Mouse (Mus musculus) CH12.LX (cell line): ENCODE data around the gene Iba57. TPM values are rescaled to one million over a fixed set of nuclear protein-coding genes. Genes with fewer than 3 reads are reported as not detected.

Experiments
- DNase-seq: peaks from one replicate; pipeline ENCODE4 v3.0.0-alpha.2; 2013; ENCODE audit errors: extremely low read depth
- H3K27ac ChIP-seq: 2 replicates; pipeline ENCODE4 v1.5.1; 2012; ENCODE audit warnings: low read depth, mild to moderate bottlenecking, control low read depth, moderate library complexity; ENCODE audit not compliant: insufficient read depth
- H3K27me3 ChIP-seq: replicated peaks from 2 replicates; pipeline ENCODE3; 2012; ENCODE audit warnings: inconsistent platforms
- H3K36me3 ChIP-seq, 2 experiments: replicated peaks in 1 of 2; 2 replicates each; pipeline versions ENCODE3 to v1.6.1; 2012; ENCODE audit warnings: inconsistent platforms in 1 of 2, low read length in 1 of 2, mild to moderate bottlenecking in 1 of 2, mixed read lengths in 1 of 2, moderate library complexity in 1 of 2; ENCODE audit not compliant: control insufficient read depth in 1 of 2, insufficient read depth in 1 of 2
- H3K4me1 ChIP-seq, 2 experiments: 2 replicates each; pipeline ENCODE4 v1.6.1; 2012; ENCODE audit warnings: inconsistent platforms in 1 of 2, moderate library complexity in 1 of 2; ENCODE audit not compliant: insufficient read depth in 2 of 2, control insufficient read depth in 1 of 2
- H3K4me2 ChIP-seq: 2 replicates; pipeline ENCODE4 v1.6.1; 2012; ENCODE audit warnings: low read depth, mild to moderate bottlenecking, control low read depth; ENCODE audit not compliant: poor library complexity, insufficient read depth, severe bottlenecking
- H3K4me3 ChIP-seq, 3 experiments: fragments of 150-350 bp in 1 of 3; sonication (generic) in 1 of 3; replicated peaks in 1 of 3; 2 replicates each; pipeline versions ENCODE3 to v1.5.1; 2011 to 2012; ENCODE audit warnings: low read depth in 2 of 3, low read length in 2 of 3, mild to moderate bottlenecking in 2 of 3, moderate library complexity in 2 of 3, control low read depth in 1 of 3, improper control_type of control experiment in 1 of 3, inconsistent platforms in 1 of 3, mixed read lengths in 1 of 3; ENCODE audit not compliant: poor library complexity in 1 of 3
- H3K79me2 ChIP-seq: replicated peaks from 2 replicates; pipeline ENCODE4 v1.6.1; 2012; ENCODE audit warnings: mild to moderate bottlenecking, moderate library complexity; ENCODE audit not compliant: control insufficient read depth, poor library complexity, insufficient read depth, severe bottlenecking; ENCODE audit errors: extremely low read depth
- H3K9ac ChIP-seq: 2 replicates; pipeline ENCODE4 v1.6.1; 2012; ENCODE audit warnings: low read depth, mild to moderate bottlenecking, control low read depth, moderate library complexity; ENCODE audit not compliant: insufficient read depth
- H3K9me3 ChIP-seq: replicated peaks from 2 replicates; pipeline ENCODE3; 2012; ENCODE audit warnings: low read length, inconsistent platforms, mixed read lengths
- CHD2 ChIP-seq: IDR thresholded peaks from 2 replicates; pipeline ENCODE4 v1.6.1; 2011; ENCODE audit warnings: low read length, improper control_type of control experiment
- EP300 ChIP-seq: IDR thresholded peaks from 2 replicates; pipeline ENCODE4 v1.6.1; 2011; ENCODE audit warnings: low read length, improper control_type of control experiment
- ETS1 ChIP-seq: conservative IDR thresholded peaks from 2 replicates; pipeline ENCODE4 v1.6.1; 2012; ENCODE audit warnings: low read depth, mild to moderate bottlenecking, inconsistent platforms, low read length, improper control_type of control experiment, moderate library complexity
- HCFC1 ChIP-seq: IDR thresholded peaks from 2 replicates; pipeline ENCODE4 v1.6.1; 2012; ENCODE audit warnings: low read depth, mild to moderate bottlenecking, inconsistent platforms, low read length, improper control_type of control experiment
- JUN ChIP-seq: IDR thresholded peaks from 2 replicates; pipeline ENCODE4 v1.6.1; 2011; ENCODE audit warnings: low read depth, mild to moderate bottlenecking, low read length, improper control_type of control experiment, moderate library complexity; ENCODE audit not compliant: insufficient read depth
- JUND ChIP-seq: conservative IDR thresholded peaks from 2 replicates; pipeline ENCODE4 v1.6.1; 2011; ENCODE audit warnings: low read depth, low read length, improper control_type of control experiment
- KAT2A ChIP-seq: IDR thresholded peaks from 2 replicates; pipeline ENCODE4 v1.6.1; 2012; ENCODE audit warnings: low read length, improper control_type of control experiment, inconsistent platforms; ENCODE audit not compliant: insufficient replicate concordance
- MAFK ChIP-seq: IDR thresholded peaks from 2 replicates; pipeline ENCODE4 v1.6.1; 2011; ENCODE audit warnings: low read length, improper control_type of control experiment; ENCODE audit not compliant: insufficient replicate concordance
- MAX ChIP-seq: IDR thresholded peaks from 2 replicates; pipeline ENCODE4 v1.6.1; 2011; ENCODE audit warnings: low read length, improper control_type of control experiment
- MAZ ChIP-seq: IDR thresholded peaks from 2 replicates; pipeline ENCODE4 v1.6.1; 2012; ENCODE audit warnings: low read depth, mild to moderate bottlenecking, inconsistent platforms, low read length, improper control_type of control experiment, moderate library complexity
- MEF2A ChIP-seq: IDR thresholded peaks from 2 replicates; pipeline ENCODE4 v1.6.1; 2014; ENCODE audit warnings: low read depth, mild to moderate bottlenecking, inconsistent platforms, low read length, improper control_type of control experiment, borderline replicate concordance
- MXI1 ChIP-seq: IDR thresholded peaks from 2 replicates; pipeline ENCODE4 v1.6.1; 2011; ENCODE audit warnings: mild to moderate bottlenecking, low read depth, low read length, improper control_type of control experiment
- MYC ChIP-seq: IDR thresholded peaks from 2 replicates; pipeline ENCODE4 v1.6.1; 2011; ENCODE audit warnings: low read depth, mild to moderate bottlenecking, improper control_type of control experiment, low read length
- NELFE ChIP-seq: IDR thresholded peaks from 2 replicates; pipeline ENCODE4 v1.6.1; 2011; ENCODE audit warnings: low read depth, low read length, improper control_type of control experiment
- POLR2A ChIP-seq: IDR thresholded peaks from 2 replicates; pipeline ENCODE4 v1.6.1; 2011; ENCODE audit warnings: low read depth, mild to moderate bottlenecking, improper control_type of control experiment, low read length
- POLR2AphosphoS2 ChIP-seq: IDR thresholded peaks from 2 replicates; pipeline ENCODE4 v1.6.1; 2011; ENCODE audit warnings: low read depth, low read length, improper control_type of control experiment
- RCOR1 ChIP-seq: conservative IDR thresholded peaks from 2 replicates; pipeline ENCODE4 v1.6.1; 2012; ENCODE audit warnings: low read depth, mild to moderate bottlenecking, inconsistent platforms, low read length, improper control_type of control experiment
- SIN3A ChIP-seq: IDR thresholded peaks from 2 replicates; pipeline ENCODE4 v1.6.1; 2012; ENCODE audit warnings: low read length, improper control_type of control experiment, inconsistent platforms
- SMC3 ChIP-seq: IDR thresholded peaks from 2 replicates; pipeline ENCODE4 v1.6.1; 2011; ENCODE audit warnings: low read depth, low read length, improper control_type of control experiment
- TCF12 ChIP-seq: IDR thresholded peaks from 2 replicates; pipeline ENCODE4 v1.6.1; 2014; ENCODE audit warnings: low read depth, mild to moderate bottlenecking, inconsistent platforms, low read length, improper control_type of control experiment
- UBTF ChIP-seq: IDR thresholded peaks from 2 replicates; pipeline ENCODE4 v1.6.1; 2012; ENCODE audit warnings: low read depth, mild to moderate bottlenecking, inconsistent platforms, low read length, improper control_type of control experiment, moderate library complexity
- ZC3H11A ChIP-seq: IDR thresholded peaks from 2 replicates; pipeline ENCODE4 v1.6.1; 2012; ENCODE audit warnings: low read depth, mild to moderate bottlenecking, inconsistent platforms, low read length, improper control_type of control experiment
- ZKSCAN1 ChIP-seq: IDR thresholded peaks from 2 replicates; pipeline ENCODE4 v1.6.1; 2012; ENCODE audit warnings: low read depth, inconsistent platforms, low read length, improper control_type of control experiment, borderline replicate concordance
- dilution Hi-C: fragments of 300-500 bp; cut with MboI; formaldehyde crosslinking; loops from 2 replicates; pipeline ENCODE4 v1.14.3; 2020; ENCODE audit warnings: low sequenced_read_pairs; ENCODE audit not compliant: extremely low pct_unique_long_range_greater_than_20kb, extremely low pct_ligation_motif_present
- in situ Hi-C: fragments of 300-500 bp; cut with MboI; formaldehyde crosslinking; loops from 3 replicates; pipeline ENCODE4 v1.14.3; 2019; ENCODE audit warnings: low sequenced_read_pairs, low pct_ligation_motif_present, low pct_unique_long_range_greater_than_20kb, mixed read lengths
- polyA plus RNA-seq: library from polyadenylated mRNA; unstranded; fragments of >175 nt; gene quantifications from 2 replicates; pipeline ENCODE4 v1.2.1, GENCODE M21; 2012; ENCODE audit warnings: low read depth; ENCODE audit not compliant: insufficient read length
- total RNA-seq, 2 experiments: library from RNA; depleted of rRNA; stranded (reverse); fragments of 300-350 nt in 1 of 2; fragments of >200 nt in 1 of 2; gene quantifications; 2 replicates each; pipeline ENCODE4 v1.2.3; 2012 to 2014

Gene Iba57
- total and polyA plus RNA-seq, 3 experiments = 4.0 to 7.5 (median 4.6) TPM

GRCm38 (mm10) chr11:59135051-59135820 lies 28.3 kb downstream of the Iba57 start:
- no peak overlapping the region for H3K4me2 ChIP-seq
- no peak overlapping the region for H3K27ac ChIP-seq
- no peak for DNase-seq
- no peak overlapping the region for H3K4me3 ChIP-seq
- dilution Hi-C loops = no loop called here
- in situ Hi-C loops = loop anchor here (5.0 kb wide), 1 partner anchor 33 kb away; no protein-coding TSS in a partner anchor
- peaks cover 28% of the 10 kb centered on the region for H3K27me3 ChIP-seq
- peaks cover 24 to 39% of the 10 kb centered on the region in 2 experiments for H3K4me1 ChIP-seq
- H3K9ac ChIP-seq = no peak overlapping the region
- TF ChIP-seq HCFC1 (no peak), TCF12 (0 out of 2 replicates have a peak, but pooled peaks have one; percentile 7)
- H3K36me3 ChIP-seq = no peaks in the 10 kb centered on the region
- H3K79me2 ChIP-seq = no peaks in the 10 kb centered on the region
- H3K9me3 ChIP-seq = peaks cover 19% of the 10 kb centered on the region

GRCm38 (mm10) chr11:59134373-59134997 lies 29.1 kb downstream of the Iba57 start:
- Histone ChIP-seq H3K79me2 (no peaks in the 10 kb centered on the region), H3K9ac (no peak overlapping the region), H3K9me3 (peaks cover 19% of the 10 kb centered on the region), H3K4me1 (peaks cover 24 to 40% of the 10 kb centered on the region in 2 experiments), H3K27me3 (peaks cover 28% of the 10 kb centered on the region), H3K4me2 (no peak overlapping the region), H3K4me3 (no peak overlapping the region), H3K27ac (no peak overlapping the region), H3K36me3 (no peaks in the 10 kb centered on the region)
- in situ Hi-C loops = no loop called here
- DNase-seq = no peak
- dilution Hi-C loops = no loop called here
- TF ChIP-seq UBTF (no peak), MAZ (no peak), EP300 (no peak), POLR2A (no peak), ZKSCAN1 (no peak), POLR2AphosphoS2 (no peak), KAT2A (no peak), MEF2A (no peak), ZC3H11A (no peak)

GRCm38 (mm10) chr11:59132065-59132464 lies 31.5 kb downstream of the Iba57 start:
- peak; percentile 78 for DNase-seq
- Histone ChIP-seq H3K4me1 (peaks cover 24 to 40% of the 10 kb centered on the region in 2 experiments), H3K36me3 (no peaks in the 10 kb centered on the region), H3K9me3 (peaks cover 19% of the 10 kb centered on the region), H3K27ac (no peak overlapping the region), H3K9ac (no peak overlapping the region), H3K79me2 (no peaks in the 10 kb centered on the region), H3K4me3 (no peak overlapping the region), H3K27me3 (peaks cover 26% of the 10 kb centered on the region), H3K4me2 (peak overlapping the region; percentile 75)
- in situ Hi-C loops (no loop called here), dilution Hi-C loops (no loop called here)
- TF ChIP-seq MYC (peak; percentile 67; the same call in 1 of the 2 replicates), ZKSCAN1 (no peak), CHD2 (peak; percentile 68; the same call in 1 of the 2 replicates), ETS1 (peak; percentile 70), SIN3A (peak; percentile 80), SMC3 (0 out of 2 replicates have a peak, but pooled peaks have one; percentile 19), NELFE (no peak), HCFC1 (no peak), EP300 (peak; percentile 97), UBTF (no peak), JUND (0 out of 2 replicates have a peak, but pooled peaks have one; percentile 18), MAZ (0 out of 2 replicates have a peak, but pooled peaks have one; percentile 20), RCOR1 (peak; percentile 84), MXI1 (peak; percentile 6; the same call in 1 of the 2 replicates), JUN (peak; percentile 19; the same call in 1 of the 2 replicates), MAX (peak; percentile 75), MAFK (peak; percentile 69)
